Mouse (Mus musculus) hindbrain, embryonic 14.5 days (tissue): ENCODE results near the gene Senp5. TPM values are rescaled to one million over a fixed set of nuclear protein-coding genes. Genes with fewer than 3 reads are reported as not detected.

Experiments used
- ATAC-seq: fragments of 200-750 bp; cut with Nextera tagmentation; 2 replicates; pipeline ENCODE4 v1.8.0; 2017; ENCODE audit warnings: moderate number of reproducible peaks, mild to moderate bottlenecking, moderate TSS enrichment, moderate library complexity; ENCODE audit not compliant: low FRiP score
- DNase-seq: peaks from one replicate; pipeline ENCODE4 v3.0.0-alpha.2; 2015; ENCODE audit warnings: low spot score
- H3K27ac ChIP-seq: fragments of 300-500 bp; sonication (generic); 2 replicates; pipeline ENCODE4 v1.5.1; 2014; ENCODE audit warnings: mild to moderate bottlenecking, moderate library complexity
- H3K27me3 ChIP-seq: fragments of 300-500 bp; sonication (generic); 2 replicates; pipeline ENCODE4 v1.6.1; 2014; ENCODE audit warnings: mild to moderate bottlenecking, low read length, mixed read lengths; ENCODE audit not compliant: control insufficient read depth, insufficient read depth
- H3K36me3 ChIP-seq: fragments of 300-500 bp; sonication (generic); replicated peaks from 2 replicates; pipeline ENCODE4 v1.6.1; 2014; ENCODE audit not compliant: control insufficient read depth, insufficient read depth
- H3K4me1 ChIP-seq: fragments of 300-500 bp; sonication (generic); replicated peaks from 2 replicates; pipeline ENCODE4 v1.6.1; 2014; ENCODE audit warnings: antibody characterized with exemption, low read length, mixed read lengths; ENCODE audit not compliant: control insufficient read depth, insufficient read depth
- H3K4me2 ChIP-seq: fragments of 300-500 bp; sonication (generic); replicated peaks from 2 replicates; pipeline ENCODE4 v1.6.1; 2014; ENCODE audit warnings: mild to moderate bottlenecking, moderate library complexity
- H3K4me3 ChIP-seq: fragments of 300-500 bp; sonication (generic); replicated peaks from 2 replicates; pipeline ENCODE4 v1.5.1; 2014; ENCODE audit warnings: mild to moderate bottlenecking, low read length
- H3K9ac ChIP-seq: fragments of 300-500 bp; sonication (generic); 2 replicates; pipeline ENCODE4 v1.6.1; 2014
- H3K9me3 ChIP-seq: fragments of 300-500 bp; sonication (generic); 2 replicates; pipeline ENCODE4 v1.6.1; 2016; ENCODE audit warnings: low read length; ENCODE audit not compliant: control insufficient read depth
- WGBS: fragments of 180-500 bp; shearing (Covaris S2); extraction: QIAGEN DNeasy Blood & Tissue Kit; methylation state at CpG from one replicate; pipeline ENCODE4 v1.1.7; 2014; 5-methylcytosine and 5-hydroxymethylcytosine counted together
- microRNA-seq: library from miRNA; unstranded; fragments of <30 nt; microRNA quantifications from one replicate; pipeline ENCODE4, GENCODE M21; 2016
- polyA plus RNA-seq: library from polyadenylated mRNA; unstranded; fragments of >200 nt; fragmentation: Nextera tagmentation; extraction: Ambion mirVana; gene quantifications from 2 replicates; pipeline ENCODE4 v1.2.1, GENCODE M21; 2014

Senp5 gene
- polyA plus RNA-seq, 1 experiment from 2014 or later = 10.1 TPM

- peaks cover 10% of the 10 kb centered on the region for H3K4me1 ChIP-seq
- 77% methylated on average over 10 of the region's 10 CpGs for WGBS
- no peaks in the 10 kb centered on the region for H3K9me3 ChIP-seq
- H3K4me3 ChIP-seq = no peak overlapping the region
- H3K9ac ChIP-seq = no peak overlapping the region
- no peaks in the 10 kb centered on the region for H3K36me3 ChIP-seq
- H3K27ac ChIP-seq = no peak overlapping the region
- no peaks in the 10 kb centered on the region for H3K27me3 ChIP-seq
- no peak overlapping the region for H3K4me2 ChIP-seq
- ATAC-seq (no peak), DNase-seq (no peak)
Observed at GRCm38 (mm10) chr16:31910281-31910847, 92.7 kb downstream of the Senp5 start.

Small RNA genes within 50 kb of the gene (microRNA-seq; reads per million reads assigned to microRNA genes)
- gene Gm26269 = not detected

Other genes with a start within 250 kb of the Senp5 start
- gene Meltf, start 124.5 kb downstream of the Senp5 start, polyA plus RNA-seq = 0.17 and 0.22 TPM in 2 replicates
- gene Pigz, start 69.4 kb downstream of the Senp5 start, polyA plus RNA-seq = 3.8 and 5.6 TPM in 2 replicates
- 126 and 129 TPM in 2 replicates for gene 0610012G03Rik, start 54.8 kb downstream of the Senp5 start, polyA plus RNA-seq
- gene Ncbp2, start 54.8 kb downstream of the Senp5 start, polyA plus RNA-seq = 88.3 and 91.9 TPM in 2 replicates
- gene Pak2, start 76.1 kb upstream of the Senp5 start, polyA plus RNA-seq = 30.6 and 34.5 TPM in 2 replicates
- gene Pigx, start 96.5 kb upstream of the Senp5 start, polyA plus RNA-seq = 96.8 and 109 TPM in 2 replicates
- 50.3 and 53.0 TPM in 2 replicates for gene Cep19, start 96.5 kb upstream of the Senp5 start, polyA plus RNA-seq
- gene Nrros, start 162.3 kb upstream of the Senp5 start, polyA plus RNA-seq = 6.9 and 7.9 TPM in 2 replicates
- not detected in 2 replicates for gene Bex6, start 176.5 kb upstream of the Senp5 start, polyA plus RNA-seq
- 19.0 and 20.3 TPM in 2 replicates for gene Fbxo45, start 243.9 kb upstream of the Senp5 start, polyA plus RNA-seq
- 11.0 and 15.6 TPM in 2 replicates for gene Wdr53, start 243.9 kb upstream of the Senp5 start, polyA plus RNA-seq